Mouse (Mus musculus) R1 (cell line): ENCODE results near the gene Mycbp.
"Not testable (repeated sequence)": the region's sequence is repeated elsewhere in the genome, so short reads cannot be mapped to it uniquely, and the experiment has no call there.

Source experiments
- DNase-seq: peaks from one replicate; pipeline ENCODE4 v3.0.0-alpha.2; 2018; ENCODE audit warnings: low read depth, low spot score

Gene Mycbp

GRCm38 (mm10) chr4:123939838-123940237, 35.2 kb downstream of the Mycbp start:
- DNase-seq, result peak; percentile 77

GRCm38 (mm10) chr4:123940878-123941277, 36.2 kb downstream of the Mycbp start:
- not testable (repeated sequence) for DNase-seq

- no peak for DNase-seq
Observed at GRCm38 (mm10) chr4:123946701-123947100, 42.1 kb downstream of the Mycbp start.

GRCm38 (mm10) chr4:123947149-123947548, 42.5 kb downstream of the Mycbp start:
- no peak for DNase-seq

- DNase-seq, result no peak
Observed at GRCm38 (mm10) chr4:123948901-123949300, 44.3 kb downstream of the Mycbp start.

- DNase-seq, result no peak
Observed at GRCm38 (mm10) chr4:123949649-123950048, 45.0 kb downstream of the Mycbp start.

GRCm38 (mm10) chr4:123952059-123952458, 47.4 kb downstream of the Mycbp start:
- no peak for DNase-seq

- DNase-seq, result peak; percentile 81
Observed at GRCm38 (mm10) chr4:123956703-123957491, 52.3 kb downstream of the Mycbp start.

GRCm38 (mm10) chr4:123957492-123957808, 52.8 kb downstream of the Mycbp start:
- DNase-seq, result no peak

- no peak for DNase-seq
Observed at GRCm38 (mm10) chr4:123957891-123958290, 53.3 kb downstream of the Mycbp start.

GRCm38 (mm10) chr4:123960955-123961354, 56.3 kb downstream of the Mycbp start:
- no peak for DNase-seq
